Mouse (Mus musculus) heart, postnatal 4 days (tissue): ENCODE data around the gene Wdr24. TPM values are rescaled to one million over a fixed set of nuclear protein-coding genes. Genes with fewer than 3 reads are reported as not detected.

Experiments
- DNase-seq: peaks from one replicate; pipeline ENCODE4 v3.0.0; 2021
- total RNA-seq, 2 experiments: library from RNA; stranded (reverse); gene quantifications; 2 replicates each; pipeline ENCODE4 v1.2.3; 2021

Wdr24 gene
- total RNA-seq, 2 experiments from 2014 or later, result 10.0 to 12.3 TPM

DNA sequence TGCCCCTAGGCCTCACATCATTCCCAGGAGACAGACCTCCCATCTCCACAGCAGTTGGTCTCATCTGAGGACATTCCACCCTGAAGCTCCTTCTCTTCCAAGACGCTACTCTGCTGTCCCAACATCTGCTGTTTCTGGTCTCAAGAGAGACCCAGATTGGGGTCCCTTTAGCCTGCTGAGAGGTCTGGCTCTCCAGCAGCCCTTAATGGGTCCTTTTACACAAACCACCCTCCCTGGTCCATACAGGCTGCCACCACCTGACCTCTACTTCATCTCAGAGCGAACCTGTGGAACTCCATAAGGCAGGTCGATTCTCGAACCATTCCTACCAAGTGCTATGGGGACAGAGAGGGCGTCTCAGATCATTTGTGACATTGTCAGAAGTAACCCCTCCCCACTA is 15.4 kb upstream of the Wdr24 start:
- DNase-seq, result no peak

DNA sequence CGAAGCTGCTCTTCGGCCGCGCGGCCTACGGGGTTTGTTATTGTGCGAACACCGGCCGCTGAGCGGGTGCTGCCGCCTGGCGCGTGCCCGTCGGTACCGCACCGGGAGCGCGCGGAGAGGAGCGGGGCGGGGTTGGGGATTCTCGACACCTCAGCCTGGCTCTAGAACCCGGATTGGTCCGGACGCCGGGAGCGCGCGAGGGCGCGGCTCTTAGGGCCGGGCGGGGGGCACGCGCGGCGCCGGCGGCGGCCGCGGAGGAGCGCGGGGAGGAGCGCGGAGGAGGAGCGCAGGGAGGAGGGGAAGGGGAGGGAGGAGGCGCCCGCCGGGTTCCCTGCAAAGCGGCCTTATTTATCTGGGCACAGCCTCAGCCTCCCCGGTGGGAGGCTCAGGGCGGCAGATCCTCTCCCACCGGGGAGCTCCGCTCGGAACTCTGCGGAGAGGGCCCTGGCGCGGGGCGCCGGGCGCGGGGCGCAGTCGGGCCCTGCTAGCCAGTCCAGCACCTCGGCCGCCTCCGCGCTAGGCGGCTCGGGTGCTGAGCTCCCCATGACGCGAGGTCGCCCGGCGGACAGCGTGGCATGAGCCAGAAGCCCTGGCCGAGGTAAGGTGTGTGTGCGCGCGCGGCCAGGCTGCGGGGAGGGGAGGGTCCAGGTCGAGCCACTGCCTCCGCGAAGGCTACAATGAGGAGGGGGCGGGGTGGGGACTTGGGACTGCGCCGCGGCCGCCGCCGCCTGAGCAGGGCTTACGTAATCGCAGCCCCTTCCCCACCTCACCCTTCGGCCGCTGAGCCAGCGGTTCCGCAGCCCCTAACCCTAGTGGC is 14.4 kb upstream of the Wdr24 start, which contains the start of gene Fbxl16:
Fbxl16 (plus strand) TSS at position 297 of the 817 bp plus-strand sequence.
- DNase-seq, result peak; percentile 69

DNA sequence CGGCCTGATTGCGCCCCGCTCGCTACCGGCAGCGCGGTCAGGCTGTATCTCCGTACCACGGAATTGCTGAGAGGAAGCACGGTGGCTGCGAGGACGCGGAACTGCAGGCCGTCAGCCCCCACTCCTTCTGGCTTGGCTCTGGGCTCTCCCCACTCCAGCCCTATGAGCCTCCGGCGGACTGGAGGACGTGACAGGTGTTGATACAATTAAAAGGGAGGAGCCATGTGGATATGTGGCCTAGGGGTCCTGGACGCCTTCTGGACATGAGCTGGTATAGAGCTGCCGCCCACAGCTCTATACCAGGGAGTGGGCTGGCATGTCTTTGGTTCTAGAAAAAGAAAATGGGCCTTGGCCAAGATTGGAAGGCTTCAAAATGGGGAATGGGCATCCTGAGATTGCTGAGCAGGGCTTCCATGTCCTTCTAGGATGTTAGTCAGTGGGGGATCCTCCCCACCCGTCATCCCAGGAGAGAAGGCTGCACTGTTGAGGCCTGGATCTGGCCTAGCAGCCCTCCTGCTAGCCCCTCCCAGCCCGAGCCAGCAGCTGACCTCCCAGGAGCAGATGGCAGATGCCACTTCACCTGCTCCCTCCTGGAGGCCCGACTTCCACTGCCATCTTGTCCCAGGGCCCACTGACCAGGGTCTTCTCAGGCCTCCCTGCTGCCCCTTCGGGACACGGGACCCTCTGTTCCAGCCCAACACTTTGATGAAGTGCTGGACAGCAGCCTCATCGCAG is 13.7 kb upstream of the Wdr24 start:
- no peak for DNase-seq

DNA sequence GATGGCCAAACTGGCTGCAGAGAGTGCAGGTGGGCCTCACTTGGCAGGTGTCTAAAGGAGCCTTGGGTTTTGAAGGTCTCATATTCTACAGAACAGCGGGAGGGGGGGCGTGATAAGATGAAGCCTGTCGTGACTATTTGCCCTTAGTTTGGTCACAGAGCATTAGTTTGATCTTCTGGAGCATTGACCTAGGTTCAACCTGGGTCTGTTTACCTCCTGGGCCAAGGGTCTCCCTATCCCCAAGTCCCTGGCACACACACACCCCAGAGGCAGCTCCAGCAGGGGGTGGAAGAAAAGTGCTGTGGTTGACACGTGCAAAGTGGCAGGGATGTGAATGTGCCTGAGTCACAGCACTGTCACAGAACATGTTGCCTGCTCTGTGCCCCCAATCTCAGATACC is 12.5 kb upstream of the Wdr24 start:
- no peak for DNase-seq

DNA sequence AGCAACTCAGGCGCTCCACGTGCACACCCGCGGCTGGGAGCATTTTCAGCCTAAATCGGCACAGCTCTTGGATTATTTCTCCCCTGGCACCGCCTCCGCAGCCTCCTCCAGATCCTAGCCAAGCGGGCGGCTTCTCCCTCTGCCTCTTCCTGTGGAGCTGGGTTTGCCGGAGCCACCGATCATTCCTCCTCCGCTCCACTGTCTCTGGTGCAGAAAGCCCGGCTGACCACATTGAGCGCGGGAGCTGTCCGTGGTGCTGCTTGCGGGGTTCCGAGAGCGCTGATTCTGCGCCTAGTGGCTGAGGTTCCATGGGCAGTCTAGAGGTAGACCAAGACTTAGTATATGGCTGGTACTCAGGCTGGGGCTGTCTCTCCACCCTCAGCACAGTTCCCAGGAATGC is 10.0 kb upstream of the Wdr24 start:
- peak; percentile 95 for DNase-seq

DNA sequence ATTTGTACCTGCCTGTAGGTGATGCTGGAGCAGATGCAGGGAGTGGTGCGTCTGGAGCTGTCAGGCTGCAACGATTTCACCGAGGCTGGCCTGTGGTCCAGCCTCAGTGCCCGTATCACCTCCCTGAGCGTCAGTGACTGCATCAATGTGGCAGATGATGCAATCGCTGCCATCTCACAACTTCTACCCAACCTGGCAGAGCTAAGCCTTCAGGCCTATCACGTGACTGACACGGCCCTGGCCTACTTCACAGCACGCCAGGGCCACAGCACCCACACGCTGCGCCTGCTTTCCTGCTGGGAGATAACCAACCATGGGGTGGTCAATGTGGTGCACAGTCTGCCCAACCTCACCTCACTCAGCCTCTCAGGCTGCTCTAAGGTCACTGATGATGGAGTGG is 5.8 kb upstream of the Wdr24 start:
- DNase-seq, result no peak

DNA sequence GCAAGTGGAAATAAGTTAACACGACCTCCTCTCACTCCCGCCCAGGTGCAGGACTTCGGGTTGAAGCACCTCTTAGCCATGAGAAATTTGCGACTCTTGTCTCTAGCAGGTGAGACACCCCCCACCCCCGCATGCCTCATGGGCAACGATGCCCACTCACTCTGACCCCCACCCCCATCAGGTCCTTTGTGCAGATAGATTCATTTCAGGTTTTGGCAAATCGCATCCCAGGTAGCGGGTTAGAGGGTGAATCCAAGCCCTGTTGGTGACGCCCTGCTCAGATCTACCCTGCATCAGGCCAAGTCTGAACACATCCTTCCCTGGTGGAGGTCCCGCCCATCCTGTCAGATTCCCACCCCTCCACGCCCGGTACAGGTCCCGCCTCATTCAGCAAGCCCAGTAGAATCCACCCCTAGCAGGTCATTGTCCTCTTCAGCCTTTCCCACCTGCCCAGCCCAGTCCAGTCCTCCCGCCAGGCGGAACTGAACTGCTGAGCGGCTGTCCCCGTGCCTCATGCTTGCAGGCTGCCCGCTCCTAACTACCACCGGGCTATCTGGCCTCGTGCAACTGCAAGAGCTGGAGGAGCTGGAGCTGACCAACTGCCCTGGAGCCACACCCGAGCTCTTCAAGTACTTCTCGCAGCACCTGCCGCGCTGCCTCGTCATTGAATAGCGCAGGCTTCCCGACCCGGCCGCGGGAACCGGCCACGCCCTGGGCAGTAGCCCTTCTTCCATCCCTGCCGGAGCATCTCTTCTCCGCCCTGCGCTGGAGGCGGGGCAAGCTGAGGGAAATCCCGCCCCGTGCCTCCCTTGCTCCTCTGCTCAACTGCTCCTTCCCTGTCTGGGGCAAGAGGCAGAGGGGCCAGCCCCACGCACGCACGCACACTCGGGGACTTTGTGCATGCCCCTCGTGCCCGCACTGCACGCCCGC is 4.3 kb upstream of the Wdr24 start:
- no peak for DNase-seq

DNA sequence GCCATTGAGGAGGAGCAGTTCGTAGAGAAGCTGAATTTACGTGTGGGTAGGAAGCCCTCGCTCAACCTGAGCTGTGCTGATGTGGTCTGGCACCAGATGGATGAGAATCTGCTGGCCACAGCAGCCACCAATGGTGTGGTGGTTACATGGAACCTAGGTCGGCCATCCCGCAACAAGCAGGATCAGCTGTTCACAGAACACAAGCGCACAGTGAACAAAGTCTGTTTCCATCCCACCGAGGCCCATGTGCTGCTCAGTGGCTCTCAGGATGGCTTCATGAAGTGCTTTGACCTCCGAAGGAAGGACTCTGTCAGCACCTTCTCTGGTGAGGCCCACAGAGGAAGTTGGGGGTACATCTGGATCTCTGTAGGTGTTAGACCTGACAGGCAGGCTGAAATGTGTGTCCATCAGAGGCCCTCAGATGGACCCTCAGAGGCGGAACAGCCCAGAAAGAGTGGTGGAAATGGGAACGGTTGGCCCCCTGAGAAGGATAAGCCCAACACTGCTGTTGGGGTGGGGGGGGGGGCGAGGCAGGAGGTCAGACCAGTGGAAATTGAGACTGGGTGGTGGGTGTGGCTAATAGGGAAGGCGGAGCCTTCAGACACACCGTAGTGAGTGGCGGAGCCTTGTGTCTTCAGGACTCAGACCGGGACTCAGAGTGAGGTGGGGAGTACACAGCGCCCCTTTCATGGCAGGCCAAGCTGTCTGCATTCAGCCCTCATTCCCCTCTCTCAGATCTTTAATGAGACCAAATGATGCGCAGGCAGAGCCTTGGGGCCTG is 1.1 kb downstream of the Wdr24 start:
- no peak for DNase-seq

DNA sequence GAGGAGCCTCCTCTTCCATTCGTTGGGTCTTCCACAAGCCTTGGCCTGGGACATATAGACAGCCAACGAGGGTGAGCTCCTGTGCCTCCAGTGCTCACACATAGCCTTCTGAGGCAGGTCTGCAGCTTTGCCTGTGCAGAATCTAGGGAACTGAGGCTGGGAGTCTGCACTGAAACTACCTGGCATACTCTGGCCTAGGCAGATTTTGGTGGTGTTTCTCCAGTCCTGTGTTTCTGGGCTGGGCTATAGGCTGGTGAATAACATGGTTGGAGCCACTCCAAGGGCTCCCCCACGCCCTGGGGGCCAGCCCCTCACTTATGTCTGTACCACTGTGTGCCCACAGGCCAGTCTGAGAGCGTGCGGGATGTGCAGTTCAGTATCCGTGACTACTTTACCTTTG is 1.9 kb downstream of the Wdr24 start:
- DNase-seq, result no peak

DNA sequence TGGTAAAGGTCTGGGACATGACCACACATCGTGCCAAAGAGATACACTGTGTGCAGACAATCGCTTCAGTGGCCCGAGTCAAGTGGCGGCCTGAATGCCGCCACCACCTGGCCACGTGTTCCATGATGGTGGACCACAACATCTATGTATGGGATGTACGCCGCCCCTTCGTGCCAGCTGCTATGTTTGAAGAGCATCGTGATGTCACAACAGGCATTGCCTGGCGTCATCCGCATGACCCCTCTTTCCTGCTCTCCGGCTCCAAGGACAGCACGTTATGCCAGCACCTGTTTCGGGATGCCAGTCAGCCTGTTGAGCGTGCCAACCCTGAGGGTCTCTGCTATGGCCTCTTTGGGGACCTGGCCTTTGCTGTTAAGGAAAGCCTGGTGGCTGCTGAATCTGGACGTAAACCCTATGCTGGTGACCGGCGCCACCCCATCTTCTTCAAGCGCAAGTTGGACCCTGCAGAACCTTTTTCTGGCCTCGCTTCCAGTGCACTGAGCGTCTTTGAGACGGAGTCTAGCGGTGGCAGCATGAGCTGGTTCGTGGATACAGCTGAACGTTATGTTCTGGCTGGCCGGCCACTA is 2.6 kb downstream of the Wdr24 start:
- no peak for DNase-seq

DNA sequence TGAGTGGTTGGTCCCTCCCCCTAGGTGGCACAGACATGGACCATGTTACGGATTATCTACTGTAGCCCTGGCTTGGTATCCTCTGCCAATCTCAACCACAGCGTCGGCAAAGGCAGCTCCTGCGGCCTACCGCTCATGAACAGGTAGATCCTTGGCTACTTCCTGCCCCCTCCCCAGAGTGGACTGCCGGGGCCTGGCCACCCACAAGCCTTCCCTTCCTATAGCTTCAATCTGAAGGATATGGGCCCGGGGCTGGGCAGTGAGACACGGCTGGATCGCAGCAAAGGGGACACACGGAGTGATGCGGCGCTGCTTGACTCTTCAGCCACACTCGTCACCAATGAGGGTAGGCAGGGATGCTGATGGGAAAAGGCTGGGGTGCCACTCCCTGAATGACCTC is 3.6 kb downstream of the Wdr24 start:
- no peak for DNase-seq

DNA sequence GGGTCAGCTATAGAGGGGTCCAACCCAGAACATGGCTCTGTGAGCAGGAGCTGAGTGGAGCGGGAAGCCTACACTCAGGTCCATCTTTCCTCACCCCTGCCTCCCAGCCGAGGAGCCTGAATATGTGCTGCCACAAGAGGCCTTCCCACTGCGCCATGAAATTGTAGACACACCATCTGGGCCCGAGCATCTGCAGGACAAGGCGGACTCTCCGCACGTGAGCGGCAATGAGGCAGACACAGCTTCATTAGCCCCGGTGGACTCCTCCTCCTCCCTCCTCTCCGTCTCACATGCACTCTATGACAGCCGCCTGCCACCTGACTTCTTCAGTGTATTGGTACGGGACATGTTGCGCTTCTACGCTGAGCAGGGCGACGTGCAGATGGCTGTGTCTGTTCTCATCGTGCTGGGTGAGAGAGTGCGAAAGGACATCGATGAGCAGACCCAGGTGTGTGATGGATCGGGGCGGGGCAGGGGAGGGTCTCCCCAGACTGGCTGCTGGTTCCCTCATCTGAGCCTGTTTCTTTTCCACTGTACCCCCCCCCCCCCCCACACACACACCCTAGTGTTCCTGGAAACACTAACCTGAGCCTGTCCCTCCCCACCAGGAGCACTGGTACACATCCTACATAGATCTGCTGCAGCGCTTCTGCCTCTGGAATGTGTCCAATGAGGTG is 4.3 kb downstream of the Wdr24 start:
- no peak for DNase-seq

DNA sequence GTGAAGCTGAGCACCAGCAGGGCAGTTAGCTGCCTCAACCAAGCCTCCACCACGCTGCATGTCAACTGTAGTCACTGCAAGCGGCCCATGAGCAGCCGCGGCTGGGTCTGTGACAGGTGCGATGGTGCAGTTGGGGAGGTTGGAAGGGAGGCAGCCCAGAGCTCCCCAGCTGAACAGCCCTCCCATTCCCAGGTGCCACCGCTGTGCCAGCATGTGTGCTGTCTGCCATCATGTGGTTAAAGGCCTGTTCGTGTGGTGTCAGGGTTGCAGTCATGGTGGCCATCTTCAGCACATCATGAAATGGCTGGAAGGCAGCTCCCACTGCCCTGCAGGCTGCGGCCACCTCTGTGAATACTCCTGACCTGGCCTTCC is 4.8 kb downstream of the Wdr24 start:
- DNase-seq, result no peak

DNA sequence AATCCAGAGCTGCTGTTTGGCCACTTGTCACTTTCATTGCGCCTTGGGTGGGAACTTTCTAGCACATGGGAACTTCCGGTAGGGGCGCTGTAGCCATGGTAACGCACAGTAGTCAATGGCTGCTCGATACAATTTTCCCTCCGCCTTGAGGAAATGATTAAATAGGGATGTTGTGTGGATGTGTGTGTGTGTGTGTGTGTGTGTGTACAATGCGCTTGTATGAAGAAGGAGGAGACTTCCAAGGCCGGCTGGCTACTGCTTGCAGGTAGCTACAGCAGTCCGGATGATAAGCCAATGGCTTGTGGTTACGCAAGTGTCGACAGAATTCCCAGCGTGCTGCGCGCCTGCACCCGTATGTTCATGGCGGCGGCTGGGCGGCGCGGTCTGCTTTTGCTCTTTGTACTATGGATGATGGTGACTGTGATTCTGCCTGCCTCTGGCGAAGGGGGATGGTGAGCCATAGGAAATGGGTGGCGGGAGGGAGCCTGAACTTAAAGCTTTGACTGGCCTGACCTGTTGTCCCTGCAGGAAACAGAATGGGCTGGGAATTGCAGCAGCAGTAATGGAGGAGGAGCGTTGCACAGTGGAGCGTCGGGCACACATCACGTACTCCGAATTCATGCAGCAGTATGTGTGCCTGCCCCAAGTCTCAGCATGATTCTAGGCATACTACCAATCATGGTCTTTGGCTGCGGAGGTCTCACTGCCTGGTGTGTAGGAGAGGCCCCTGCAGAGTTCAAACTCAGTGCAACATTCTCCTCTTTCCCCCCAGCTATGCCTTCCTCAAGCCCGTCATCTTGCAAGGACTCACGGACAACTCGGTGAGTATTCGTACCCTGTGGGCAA is 5.5 kb downstream of the Wdr24 start, which contains the start of gene Jmjd8:
Jmjd8 (plus strand) TSS at position 156 of the 846 bp plus-strand sequence.
- DNase-seq, result peak; percentile 78

DNA sequence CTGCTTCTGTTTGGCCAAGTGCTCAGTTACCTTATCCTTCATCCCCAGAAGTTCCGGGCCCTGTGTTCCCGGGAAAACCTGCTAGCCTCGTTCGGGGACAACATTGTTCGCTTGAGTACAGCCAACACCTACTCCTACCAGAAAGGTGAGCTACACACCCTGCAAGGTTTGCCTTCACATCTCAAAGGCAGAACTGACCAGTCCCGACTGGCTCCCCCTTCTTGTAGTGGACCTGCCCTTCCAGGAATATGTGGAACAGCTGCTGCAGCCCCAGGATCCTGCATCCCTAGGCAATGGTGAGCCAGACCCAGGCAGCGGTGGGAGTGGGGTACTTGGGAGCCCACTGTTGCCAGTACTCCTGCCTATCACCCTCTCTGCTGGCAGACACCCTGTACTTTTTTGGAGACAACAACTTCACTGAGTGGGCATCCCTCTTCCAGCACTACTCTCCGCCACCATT is 6.2 kb downstream of the Wdr24 start:
- DNase-seq, result no peak

DNA sequence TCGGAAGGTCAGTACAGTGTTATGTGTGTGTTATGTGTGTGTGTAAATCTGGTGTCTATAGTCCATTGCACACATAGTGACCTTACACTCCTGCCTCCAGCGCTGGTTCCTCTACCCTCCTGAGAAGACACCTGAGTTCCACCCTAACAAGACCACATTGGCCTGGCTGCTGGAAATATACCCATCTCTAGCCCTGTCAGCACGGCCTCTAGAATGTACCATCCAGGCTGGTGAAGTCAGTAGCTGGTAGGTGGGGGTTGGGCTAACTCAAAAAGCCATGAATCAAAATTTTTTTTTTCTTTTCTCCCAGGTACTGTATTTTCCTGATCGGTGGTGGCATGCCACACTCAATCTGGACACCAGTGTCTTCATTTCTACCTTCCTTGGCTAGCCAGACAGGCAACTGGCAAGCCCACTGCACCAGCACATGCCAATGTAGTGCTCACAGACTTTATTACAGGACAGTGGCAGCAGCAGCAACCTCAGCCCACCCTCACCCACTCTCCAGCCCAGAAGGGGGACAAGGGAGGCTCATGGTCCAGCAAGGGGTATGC is 6.8 kb downstream of the Wdr24 start:
- no peak for DNase-seq

DNA sequence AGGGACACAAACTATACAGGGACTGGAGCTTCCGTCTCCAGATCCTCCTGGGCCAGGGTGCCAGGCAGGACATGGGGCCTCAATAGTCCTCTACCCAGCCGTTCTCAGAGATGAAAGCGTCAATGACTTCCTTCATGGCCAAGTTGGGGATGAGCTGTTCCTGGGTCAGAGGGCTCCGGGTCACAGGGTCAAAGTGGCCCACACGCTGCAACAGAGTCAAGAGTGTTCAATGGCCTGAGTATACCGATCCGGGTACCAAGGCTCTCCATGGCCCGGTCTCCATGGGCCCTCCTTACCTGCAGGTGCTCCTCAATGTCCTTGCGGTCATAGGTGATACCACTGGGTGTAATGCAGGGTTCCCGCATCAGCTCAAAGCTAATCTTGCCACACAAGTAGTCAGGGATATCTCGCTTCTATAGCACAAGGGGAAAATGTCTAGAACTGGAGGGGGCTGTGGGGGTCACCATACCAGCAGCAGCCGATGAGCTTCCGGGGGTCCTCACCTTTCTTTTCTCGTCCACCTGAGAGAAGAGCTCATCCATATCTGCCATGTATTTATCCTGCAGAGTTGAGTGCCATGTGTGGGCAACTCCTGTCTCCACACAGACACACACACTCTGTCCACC is 7.5 kb downstream of the Wdr24 start:
- DNase-seq, result no peak

DNA sequence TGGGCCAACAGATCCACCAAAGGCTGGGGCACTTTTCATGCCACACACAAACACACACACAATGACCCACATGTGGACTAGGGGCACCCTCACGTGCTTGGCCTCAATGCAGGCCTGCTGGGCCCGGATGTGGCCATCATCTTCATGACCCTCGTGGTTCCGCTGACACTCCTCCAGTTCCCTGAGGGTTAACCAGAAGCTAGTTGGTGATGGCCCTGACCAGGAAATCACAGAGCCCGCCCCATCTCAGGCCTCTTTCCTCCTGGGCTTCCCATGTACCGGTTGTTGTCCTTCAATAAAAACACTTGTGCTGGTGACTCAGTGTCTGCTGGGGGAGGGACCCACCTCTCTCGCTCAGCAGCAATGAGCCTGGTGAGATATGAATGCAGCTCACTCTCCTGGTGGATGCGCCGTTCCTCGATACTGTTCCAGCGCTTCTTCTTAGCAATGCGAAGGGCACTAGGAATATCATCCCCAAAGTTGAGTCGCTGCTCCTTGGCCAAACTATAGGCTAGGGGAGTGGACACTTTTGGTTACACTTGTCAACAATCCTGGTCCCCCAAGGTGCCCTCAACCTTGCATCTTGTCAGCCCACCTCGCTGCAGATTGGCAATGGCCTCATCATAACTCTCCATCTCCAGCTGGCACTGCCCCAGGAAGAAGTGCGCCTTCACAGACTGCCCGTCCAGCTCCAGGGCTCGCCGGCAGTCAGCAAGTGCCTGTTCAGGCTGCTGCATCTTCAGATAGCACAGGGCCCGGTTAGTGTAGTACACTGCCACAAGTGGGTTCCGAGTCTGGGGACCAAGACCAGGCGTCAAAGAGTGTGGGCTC is 8.2 kb downstream of the Wdr24 start:
- DNase-seq, result peak; percentile 47
